In the genomic region with DNA sequence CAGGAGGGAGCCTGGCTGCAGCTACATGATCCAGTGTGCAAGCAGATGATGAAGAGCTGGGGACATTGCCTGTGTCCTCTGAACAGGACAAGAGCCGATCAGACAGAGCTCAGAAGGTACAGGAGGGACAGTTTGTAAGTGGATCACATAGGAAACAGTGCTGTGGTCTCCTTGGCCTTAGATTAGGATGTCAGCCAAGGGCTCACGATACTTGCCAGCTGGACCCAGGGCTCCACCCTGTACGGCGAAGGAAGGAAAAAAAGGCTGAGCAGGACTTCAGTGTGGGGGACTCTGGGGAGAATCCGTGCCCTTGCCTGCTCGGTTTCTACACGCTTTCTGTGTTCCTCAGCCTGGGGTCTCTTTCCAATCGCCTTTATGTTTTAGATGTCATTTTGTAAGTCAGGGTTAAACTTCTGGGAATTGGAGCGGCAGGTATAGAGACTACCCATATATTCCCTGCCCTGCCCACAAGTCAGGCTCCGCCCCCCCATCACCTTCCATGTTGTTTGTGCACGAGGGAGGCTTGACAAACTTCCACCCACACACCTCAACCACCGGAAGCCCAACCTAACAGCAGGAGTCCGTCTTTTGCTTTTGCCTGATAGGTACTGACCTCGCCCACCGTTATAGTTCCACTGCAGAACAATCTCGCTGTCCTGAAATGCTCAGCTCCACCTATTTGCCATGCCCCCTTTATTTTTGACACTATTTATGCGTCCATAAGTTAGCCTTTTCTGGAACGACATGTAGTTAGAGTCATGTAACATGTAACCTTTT, we compare ENCODE assay signal across 20 mouse cellular contexts. TPM values are rescaled to one million over a fixed set of nuclear protein-coding genes. Genes with fewer than 3 reads are reported as not detected.
DNase-seq lines count a peak whose midpoint lies in the region; ATAC-seq and TF ChIP-seq lines count a peak whose summit lies in the region.
"Had no signal": no experiment of that assay in that cellular context is flagged by ENCODE, and none has a peak within 500 bp of the region (broad histone marks: within the 10 kb centered on the region; RNA-seq: fewer than 3 reads in every experiment).

No protein-coding gene starts in this region.

- no peak overlapping the region for H3K4me2 ChIP-seq in liver, embryonic 13.5 days
- H3K4me2 ChIP-seq: embryonic facial prominence, embryonic 12.5 days; heart, embryonic 15.5 days; hindbrain, embryonic 12.5 days; intestine, embryonic 15.5 days; limb, embryonic 13.5 days; lung, embryonic 14.5 days; midbrain, embryonic 15.5 days; stomach, embryonic 15.5 days had no signal

- H3K9ac ChIP-seq in liver, embryonic 13.5 days: no peak overlapping the region
- H3K9ac ChIP-seq: embryonic facial prominence, embryonic 12.5 days; heart, embryonic 15.5 days; hindbrain, embryonic 12.5 days; intestine, embryonic 15.5 days; limb, embryonic 13.5 days; lung, embryonic 14.5 days; midbrain, embryonic 15.5 days; stomach, embryonic 15.5 days had no signal

- H3K36me3 ChIP-seq in liver, embryonic 13.5 days: no peaks in the 10 kb centered on the region
- H3K36me3 ChIP-seq: embryonic facial prominence, embryonic 12.5 days; heart, embryonic 15.5 days; hindbrain, embryonic 12.5 days; intestine, embryonic 15.5 days; limb, embryonic 13.5 days; midbrain, embryonic 15.5 days; stomach, embryonic 15.5 days had no signal

- peak; percentile 33; the same call in 1 of the 2 replicates for ATAC-seq in liver, embryonic 13.5 days (ENCODE audit: low read depth)
- ATAC-seq: forebrain, embryonic 16.5 days; intestine, embryonic 15.5 days; midbrain, embryonic 15.5 days had no signal

- H3K9me3 ChIP-seq in liver, embryonic 13.5 days (replicated peaks): peaks cover 6% of the 10 kb centered on the region; the same call in 1 of the 2 replicates
- H3K9me3 ChIP-seq: heart, embryonic 15.5 days; hindbrain, embryonic 12.5 days; intestine, embryonic 15.5 days; limb, embryonic 13.5 days; midbrain, embryonic 15.5 days; stomach, embryonic 15.5 days had no signal

- H3K27me3 ChIP-seq in liver, embryonic 13.5 days: no peaks in the 10 kb centered on the region
- H3K27me3 ChIP-seq: embryonic facial prominence, embryonic 12.5 days; heart, embryonic 15.5 days; intestine, embryonic 15.5 days; limb, embryonic 13.5 days; midbrain, embryonic 15.5 days; stomach, embryonic 15.5 days had no signal

- WGBS in liver, embryonic 13.5 days (ENCODE audit: insufficient replicate concordance): 53% methylated on average over 18 of the region's 18 CpGs

- peaks cover 10% of the 10 kb centered on the region for H3K4me1 ChIP-seq in liver, embryonic 13.5 days (replicated peaks)
- H3K4me1 ChIP-seq: embryonic facial prominence, embryonic 12.5 days; heart, embryonic 15.5 days; hindbrain, embryonic 12.5 days; intestine, embryonic 15.5 days; limb, embryonic 13.5 days; midbrain, embryonic 15.5 days; stomach, embryonic 15.5 days had no signal

- peak overlapping the region; percentile 32; the same call in 1 of the 2 replicates for H3K27ac ChIP-seq in layer of hippocampus, adult 2 months
- H3K27ac ChIP-seq in liver, embryonic 13.5 days: no peak overlapping the region
- H3K27ac ChIP-seq: embryonic facial prominence, embryonic 12.5 days; heart, adult 2 months; heart, embryonic 15.5 days; hindbrain, embryonic 12.5 days; intestine, embryonic 15.5 days; limb, embryonic 13.5 days; midbrain, embryonic 15.5 days; stomach, embryonic 15.5 days had no signal

- no peak overlapping the region for H3K4me3 ChIP-seq in layer of hippocampus, adult 2 months
- H3K4me3 ChIP-seq in liver, embryonic 13.5 days (replicated peaks): no peak overlapping the region
- H3K4me3 ChIP-seq: embryonic facial prominence, embryonic 12.5 days; heart, adult 2 months; heart, embryonic 15.5 days; hindbrain, embryonic 12.5 days; intestine, embryonic 15.5 days; limb, embryonic 13.5 days; midbrain, embryonic 15.5 days; stomach, embryonic 15.5 days had no signal

- TF ChIP-seq CTCF in layer of hippocampus, adult 2 months (conservative IDR thresholded peaks at IDR 0.05): no peak

- no peak for DNase-seq in layer of hippocampus, adult 2 months (ENCODE audit: low spot score in 2 of 2)
- DNase-seq in layer of hippocampus, adult 9-10 months (ENCODE audit: low spot score): no peak
- peak; percentile 52 for DNase-seq in CD4-positive helper T cell, adult 2 months (ENCODE audit: low read depth, low spot score)
- DNase-seq in ES-CJ7 (ENCODE audit: low read depth, low spot score): peak; percentile 69
- DNase-seq in liver, embryonic 13.5 days: no peak
- DNase-seq in spleen, postnatal 4 days (ENCODE audit: low spot score in 2 of 2): no peak
- no peak for DNase-seq in c-Kit-positive CD71-positive TER-119-positive erythroid progenitor cells, embryonic 14.5 days (ENCODE audit: low spot score)
- DNase-seq: heart, adult 2 months; layer of hippocampus, adult 9-11 months; lung, embryonic 14.5 days; right cerebral cortex, adult 18-20 months had no signal

RNA-seq across cellular contexts. Expression of gene Rasl11a, which starts 15.5 kb away (rescaled TPM):
- total RNA-seq in layer of hippocampus, adult 2 months (2021): 10 to 100 TPM; 11.0 to 13.7 TPM
- 2.9 and 3.1 TPM in 2 replicates for polyA plus RNA-seq in liver, embryonic 13.5 days (2015; fragmentation: Nextera tagmentation; extraction: Ambion mirVana)
- total RNA-seq: megakaryocyte, adult 5-6 weeks had no signal

RNA-seq across cellular contexts. Expression of gene Rpl21, which starts 27.7 kb away (rescaled TPM):
- total RNA-seq in layer of hippocampus, adult 2 months (2021): 100 to 1,000 TPM; 205 to 212 TPM
- polyA plus RNA-seq in liver, embryonic 13.5 days (2015; fragmentation: Nextera tagmentation; extraction: Ambion mirVana): 460 and 482 TPM in 2 replicates

Comparison
In these comparisons a context has a peak if more than half of its experiments do, and no peak if none do; other contexts are left out.
1. DNase-seq: peak in CD4-positive helper T cell, adult 2 months (single experiment) and ES-CJ7 (single experiment); none in layer of hippocampus, adult 2 months (0 of 2), layer of hippocampus, adult 9-10 months (single experiment), liver, embryonic 13.5 days (single experiment), spleen, postnatal 4 days (0 of 2) and c-Kit-positive CD71-positive TER-119-positive erythroid progenitor cells, embryonic 14.5 days (single experiment).